Mouse (Mus musculus): ENCODE results near the gene Galnt6.
A peak's percentile ranks its signal among the peaks of the same experiment; 100 is the strongest.

The Galnt6 gene

DNA sequence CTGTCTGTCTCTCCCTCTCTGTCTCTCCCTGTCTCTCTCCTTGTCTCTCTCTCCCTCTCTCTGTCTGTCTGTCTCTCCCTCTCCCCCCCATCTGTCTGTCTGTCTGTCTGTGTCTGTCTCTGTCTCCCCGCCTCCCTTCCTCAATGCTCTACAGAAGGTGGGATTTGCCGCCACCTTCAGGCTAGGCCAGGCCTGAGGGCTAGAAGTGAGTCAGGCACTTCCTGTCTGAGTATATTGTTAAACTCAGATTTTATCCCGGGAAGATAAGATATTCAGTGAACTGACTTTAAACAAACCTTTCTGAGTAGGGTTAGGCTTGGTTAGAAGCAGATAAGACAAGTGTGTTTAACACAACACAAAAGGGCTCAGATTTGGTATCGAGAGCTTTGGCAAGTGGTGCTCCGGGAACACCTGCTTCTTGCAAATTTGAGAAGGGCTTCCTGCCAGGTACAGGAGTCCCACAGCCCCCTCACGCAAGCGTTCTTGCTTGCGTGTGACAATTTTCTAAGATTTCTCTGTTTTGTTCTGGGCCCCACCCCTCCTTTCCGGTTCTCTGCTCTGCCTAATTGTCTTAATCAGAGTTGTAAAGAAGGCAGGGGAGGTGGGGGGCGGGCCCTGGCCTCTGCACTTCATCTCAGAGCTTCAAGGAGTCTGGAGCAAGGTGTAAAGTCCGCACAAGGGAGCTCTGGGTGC, 25.8 kb upstream of the Galnt6 start:
- peak in 1 of 2 experiments; percentile 63 for DNase-seq (ENCODE audit: low spot score in 2 of 2)

DNA sequence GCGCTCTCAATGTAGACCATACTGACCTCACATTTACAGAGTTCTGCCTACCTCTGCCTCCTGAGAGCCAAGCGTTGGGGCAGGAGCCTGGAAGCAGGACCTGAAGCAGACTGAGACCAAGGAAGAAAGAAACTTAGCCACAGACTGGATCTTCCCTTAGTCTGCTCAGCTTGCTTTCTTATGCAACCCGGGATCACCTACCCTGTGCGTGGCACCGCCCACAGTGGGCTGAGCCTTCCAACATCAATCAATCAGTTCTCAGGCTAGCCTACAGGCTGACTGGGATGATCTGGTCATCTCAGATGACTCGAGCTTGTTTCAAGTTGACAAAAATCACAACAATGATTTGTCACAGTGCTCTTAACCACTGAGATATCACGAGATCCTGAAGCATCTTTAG, 24.9 kb upstream of the Galnt6 start:
- DNase-seq (ENCODE audit: low spot score in 2 of 2) = peak in 1 of 2 experiments; percentile 15

DNA sequence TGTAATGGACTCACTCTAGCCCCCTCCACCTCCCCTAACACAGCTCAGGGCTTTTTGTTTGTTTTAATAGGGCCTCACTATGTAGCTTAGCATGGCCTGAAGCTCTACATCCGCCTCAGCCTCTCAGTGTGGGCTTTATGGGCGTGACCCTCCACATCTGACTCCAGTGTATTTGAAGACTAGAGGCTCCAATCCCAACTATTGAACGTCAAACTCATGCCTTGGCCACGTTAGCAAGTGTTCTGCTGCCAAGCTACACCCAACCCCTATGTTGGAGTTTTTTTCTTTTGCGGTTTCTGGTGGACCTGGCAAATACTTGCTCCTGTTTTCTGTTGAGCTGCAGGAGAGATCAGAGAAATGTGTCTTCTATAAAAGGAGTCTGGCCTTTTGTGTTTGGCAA, 23.9 kb upstream of the Galnt6 start:
- DNase-seq (ENCODE audit: low spot score in 2 of 2) = peak in 1 of 2 experiments; percentile 15

DNA sequence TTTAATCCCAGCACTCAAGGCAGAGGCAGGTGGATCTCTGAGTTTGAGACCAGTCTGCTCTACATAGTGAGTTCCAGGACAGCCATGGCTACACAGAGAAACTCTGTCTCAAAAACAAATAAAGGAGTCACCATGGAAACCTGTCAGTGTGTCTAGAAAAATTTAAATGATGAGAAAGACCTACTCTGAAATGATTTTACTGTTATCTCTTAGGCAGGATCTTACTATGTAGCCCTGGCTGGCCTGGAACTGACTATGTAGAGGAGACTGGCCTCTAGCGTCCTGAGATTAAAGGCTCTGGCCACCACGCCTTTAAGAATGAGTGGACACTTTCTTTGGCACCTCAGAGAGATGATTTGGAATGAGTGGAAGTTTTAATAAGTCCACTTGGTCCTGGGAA, 23.3 kb upstream of the Galnt6 start:
- DNase-seq (ENCODE audit: low spot score in 2 of 2) = peak in 1 of 2 experiments; percentile 14

DNA sequence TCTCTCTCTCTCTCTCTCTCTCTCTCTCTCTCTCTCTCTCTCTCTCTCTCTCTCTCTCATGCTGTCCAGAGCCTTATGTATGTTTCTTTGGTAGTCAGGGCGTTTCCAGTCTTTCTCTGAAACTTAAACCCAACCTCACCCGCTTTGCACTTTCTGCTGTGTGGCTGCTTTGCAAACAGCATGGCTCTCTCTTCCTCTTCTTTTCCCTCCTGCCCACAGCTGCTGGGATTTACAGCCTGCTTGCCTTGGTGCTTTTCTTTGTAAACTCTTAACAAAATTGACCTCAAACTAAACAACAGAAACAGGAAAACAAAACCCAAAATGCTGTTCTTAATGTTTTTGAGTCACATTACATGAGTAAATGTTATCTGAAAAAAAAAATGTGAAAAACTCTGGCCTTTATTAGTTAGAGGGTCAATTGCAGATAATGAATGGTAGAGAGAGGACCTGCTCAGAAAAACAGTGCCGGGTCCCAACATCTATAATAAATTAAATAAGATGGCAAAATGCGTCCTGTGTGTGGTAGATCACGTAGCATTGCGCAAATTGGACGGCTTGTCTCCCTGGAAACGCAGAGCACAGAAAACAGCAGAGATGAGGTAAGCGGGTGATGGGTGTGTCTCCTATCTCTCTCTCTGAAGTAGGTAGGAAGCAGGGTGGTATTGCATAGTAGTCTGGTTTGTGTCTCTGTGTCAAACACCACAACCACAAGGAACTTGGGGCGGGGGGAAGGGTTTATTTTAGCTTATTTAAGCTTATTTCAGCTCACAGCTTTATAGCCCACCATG, 20.8 kb upstream of the Galnt6 start:
- no peak for DNase-seq (ENCODE audit: low spot score in 2 of 2)

DNA sequence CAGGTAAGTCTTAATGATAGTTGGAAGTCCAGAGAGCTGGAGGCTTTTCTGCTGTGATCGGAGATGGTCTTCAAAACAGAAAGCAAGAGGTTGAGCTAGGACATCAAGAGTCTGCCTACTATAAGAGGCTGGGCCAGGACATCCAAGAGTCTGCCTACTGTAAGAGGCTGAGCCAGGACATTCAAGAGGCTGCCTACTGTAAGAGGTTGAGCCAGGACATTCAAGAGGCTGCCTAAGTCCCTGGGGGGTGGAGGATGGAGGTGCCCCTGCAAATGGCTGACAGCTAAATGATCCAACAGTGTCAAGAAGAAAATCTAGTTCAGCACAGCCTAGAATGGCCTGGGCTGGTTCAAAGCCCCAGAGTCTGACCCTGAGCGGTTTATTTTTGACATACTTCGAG, 19.4 kb upstream of the Galnt6 start:
- DNase-seq (ENCODE audit: low spot score in 2 of 2) = no peak

DNA sequence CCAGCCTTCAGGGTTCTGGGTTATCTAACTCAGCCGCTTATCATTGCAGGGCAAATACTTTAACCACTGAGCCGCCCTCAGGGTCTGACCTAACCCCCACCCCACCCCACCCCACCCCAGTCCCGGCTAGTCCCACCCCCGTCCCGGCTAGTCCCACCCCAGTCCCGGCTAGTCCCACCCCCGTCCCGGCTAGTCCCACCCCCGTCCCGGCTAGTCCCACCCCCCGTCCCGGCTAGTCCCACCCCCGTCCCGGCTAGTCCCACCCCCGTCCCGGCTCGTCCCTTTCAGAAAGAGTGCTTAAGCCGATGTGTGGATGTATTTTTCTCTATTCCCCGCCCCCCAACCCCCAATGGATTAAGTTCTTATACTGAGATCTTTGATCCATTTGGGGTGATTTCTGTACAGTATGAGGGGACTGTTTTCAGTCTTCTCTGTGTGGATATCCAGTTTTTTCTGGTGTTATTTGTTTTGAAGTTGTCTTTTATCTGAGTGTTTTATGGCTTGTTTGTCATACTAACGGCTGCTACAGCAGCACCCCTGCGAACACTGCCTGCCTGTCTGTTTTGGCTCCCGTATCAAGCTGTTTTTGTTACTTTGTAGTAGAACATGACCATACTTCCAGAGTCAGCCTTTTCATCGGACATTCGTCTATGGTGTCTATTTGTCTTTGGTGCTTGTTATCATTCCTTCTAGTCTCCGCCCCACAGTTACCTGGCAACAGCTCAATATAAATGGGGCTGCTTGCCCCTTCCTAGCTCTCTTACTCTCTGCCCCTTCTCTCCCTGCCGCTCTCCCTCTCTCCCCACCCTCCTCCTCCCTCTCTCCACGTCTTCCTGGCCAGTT, 18.2 kb upstream of the Galnt6 start:
- DNase-seq (ENCODE audit: low spot score in 2 of 2) = no peak

DNA sequence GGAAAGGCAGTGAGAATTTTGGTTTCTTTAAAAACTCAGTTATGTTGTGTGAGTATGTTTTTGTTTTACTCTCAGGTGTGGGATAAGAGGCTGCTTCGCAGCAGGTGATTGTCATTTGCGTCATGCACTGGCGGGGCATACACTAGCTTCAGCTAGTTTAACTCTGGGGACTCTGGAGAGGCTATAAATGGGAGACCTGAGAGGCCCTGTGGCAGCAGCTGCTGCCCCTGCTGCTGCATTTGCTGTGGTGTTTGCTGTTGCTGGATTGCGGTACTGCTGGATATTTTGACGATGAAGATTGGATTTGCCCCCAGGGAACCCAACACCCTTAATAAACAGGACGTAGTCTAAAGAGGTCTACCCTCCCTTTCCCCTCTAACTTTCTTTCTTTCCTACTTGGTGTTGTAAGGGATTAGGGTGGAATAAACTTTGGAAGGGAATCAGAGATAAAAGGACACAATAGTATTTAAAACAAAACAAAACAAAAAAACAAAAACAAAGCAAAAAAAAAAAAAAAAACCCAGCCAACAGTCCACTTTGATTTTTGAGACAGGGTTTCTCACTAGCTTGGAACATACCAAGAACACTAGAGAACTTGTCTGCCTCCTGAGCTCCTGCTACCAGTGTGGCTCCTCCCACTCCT, 17.4 kb upstream of the Galnt6 start:
- DNase-seq (ENCODE audit: low spot score in 2 of 2) = no peak

DNA sequence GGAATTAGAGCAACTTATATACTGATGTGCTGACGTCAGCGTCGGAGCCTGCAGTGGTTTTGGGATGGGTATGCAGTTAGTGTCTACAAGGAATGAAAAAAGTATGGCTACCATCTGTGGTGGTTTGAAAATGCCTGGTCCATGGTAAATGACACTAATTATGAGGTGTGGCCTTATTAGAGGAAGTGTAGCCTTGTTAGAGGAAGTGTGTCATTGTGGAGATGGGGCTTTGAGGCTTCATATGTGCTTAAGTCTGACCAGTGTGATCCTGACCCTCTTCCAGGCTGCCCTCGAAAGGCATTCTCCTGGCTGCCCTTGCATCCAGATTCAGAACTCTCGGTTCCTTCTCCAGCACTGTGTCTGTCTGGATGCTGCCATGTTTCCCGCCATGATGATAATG, 14.1 kb upstream of the Galnt6 start:
- no peak for DNase-seq (ENCODE audit: low spot score in 2 of 2)

DNA sequence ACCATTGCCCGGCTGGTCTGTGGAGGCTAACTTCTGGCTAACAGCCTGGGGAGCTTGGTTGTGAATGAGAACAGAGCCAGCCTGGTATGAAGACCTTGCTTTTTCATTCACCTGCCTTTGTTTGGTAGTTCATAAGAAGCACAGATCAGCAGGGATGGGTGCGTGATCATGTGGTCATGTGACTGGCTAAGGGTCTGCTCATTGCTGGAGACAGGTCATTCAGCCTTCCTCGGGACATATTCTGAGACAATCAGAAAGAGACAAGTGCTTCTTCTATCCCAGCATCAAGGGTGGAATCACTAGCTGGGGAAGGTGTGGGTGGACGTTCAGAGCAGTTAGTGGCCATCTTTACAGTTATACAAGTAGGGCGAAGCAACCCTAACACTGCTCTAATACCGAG, 10.3 kb upstream of the Galnt6 start:
- DNase-seq (ENCODE audit: low spot score in 2 of 2) = no peak

DNA sequence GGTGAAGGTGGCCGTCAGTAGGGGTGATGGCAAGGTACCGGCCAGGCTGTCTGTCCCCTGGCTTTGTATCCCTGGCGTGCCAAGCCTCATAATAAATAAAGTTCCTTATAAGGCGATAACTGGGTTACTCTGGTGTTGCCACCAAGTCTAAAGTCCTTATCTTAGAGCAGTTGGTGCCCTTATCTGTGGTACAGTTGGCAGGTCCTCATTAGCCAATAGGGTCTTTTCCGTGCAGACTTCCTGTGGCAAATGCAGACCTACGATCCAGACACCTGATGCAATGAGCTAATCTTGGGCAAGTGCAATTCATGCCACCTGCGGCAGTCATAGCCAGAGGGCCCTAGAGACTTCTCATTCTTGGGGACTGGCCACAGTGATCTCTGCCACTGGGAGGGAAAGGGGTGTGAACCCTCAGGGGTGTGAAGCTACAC, 9.2 kb upstream of the Galnt6 start:
- no peak for DNase-seq (ENCODE audit: low spot score in 2 of 2)

DNA sequence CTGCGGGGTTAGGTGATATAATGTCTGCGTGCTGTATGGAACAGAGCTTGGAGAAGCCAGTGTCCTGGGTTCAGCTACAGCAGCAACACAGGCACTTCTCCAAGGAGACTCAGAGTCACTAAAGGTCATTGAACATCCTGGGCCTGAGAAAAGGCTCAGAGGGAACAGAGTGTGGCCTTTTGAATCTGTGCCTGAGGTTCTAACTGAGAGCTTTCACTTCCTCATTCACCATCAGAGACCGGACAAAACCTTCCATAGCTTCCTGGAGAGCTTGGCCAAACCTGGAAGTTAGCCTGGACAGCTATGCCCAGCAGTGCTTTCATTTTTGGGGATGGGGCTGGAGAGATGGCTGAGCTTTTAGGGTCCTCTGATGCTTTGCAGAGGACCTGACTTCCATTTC, 8.5 kb upstream of the Galnt6 start:
- no peak for DNase-seq (ENCODE audit: low spot score in 2 of 2)

DNA sequence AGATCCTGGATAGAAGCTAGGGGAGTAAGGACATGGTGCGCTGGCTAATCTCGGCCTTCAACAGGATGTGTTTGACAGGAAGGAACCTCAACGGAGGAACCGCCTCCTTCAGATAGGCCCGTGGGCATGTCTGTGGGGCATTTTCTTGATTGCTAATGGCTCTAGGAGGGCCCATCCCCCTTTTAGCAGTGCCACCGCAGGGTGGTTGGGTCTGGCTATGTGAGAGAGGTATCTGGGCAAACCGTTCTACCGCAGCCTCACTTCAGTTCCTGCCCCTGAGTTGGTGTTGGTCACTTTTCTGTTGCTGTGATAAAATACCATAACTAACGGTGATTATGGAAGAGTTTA, 6.8 kb upstream of the Galnt6 start:
- DNase-seq (ENCODE audit: low spot score in 2 of 2) = no peak

DNA sequence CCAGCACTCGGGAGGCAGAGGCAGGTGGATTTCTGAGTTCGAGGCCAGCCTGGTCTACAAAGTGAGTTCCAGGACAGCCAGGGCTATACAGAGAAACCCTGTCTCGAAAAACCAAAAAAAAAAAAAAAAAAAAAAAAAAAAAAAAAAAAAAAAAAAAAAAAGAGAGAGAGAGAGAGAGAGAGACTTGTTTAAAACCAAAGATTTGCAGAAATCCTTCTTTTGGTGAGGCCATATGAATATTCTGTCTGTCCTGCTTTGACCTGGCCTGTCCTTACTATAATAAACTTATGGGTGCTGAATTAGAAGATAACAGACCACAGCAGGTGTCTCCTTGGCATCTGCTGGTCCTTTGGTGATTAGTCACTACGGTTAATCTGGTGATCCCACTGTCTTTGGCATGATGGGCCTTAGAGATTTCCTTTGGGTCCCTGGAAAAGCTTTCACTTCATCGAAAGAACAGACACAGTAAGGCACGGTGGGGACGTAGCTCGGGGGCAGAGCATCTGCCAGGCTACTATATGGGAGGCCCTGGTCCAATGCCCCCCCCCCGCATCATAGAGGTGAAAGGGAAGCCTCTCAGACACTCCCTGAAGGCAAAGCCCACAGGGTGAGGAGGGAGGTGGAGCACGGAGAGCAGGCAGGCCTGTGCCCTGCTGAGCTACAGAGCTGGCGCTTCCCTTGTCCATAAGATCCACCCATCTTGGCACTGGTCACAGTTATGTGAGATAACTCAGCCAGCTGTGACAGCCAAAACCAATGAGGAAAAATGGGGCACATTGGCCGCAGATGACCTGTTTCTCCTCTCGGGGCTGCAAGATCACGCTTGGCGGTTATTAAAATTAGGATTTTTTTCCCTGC, 6.1 kb upstream of the Galnt6 start:
- DNase-seq (ENCODE audit: low spot score in 2 of 2) = no peak

DNA sequence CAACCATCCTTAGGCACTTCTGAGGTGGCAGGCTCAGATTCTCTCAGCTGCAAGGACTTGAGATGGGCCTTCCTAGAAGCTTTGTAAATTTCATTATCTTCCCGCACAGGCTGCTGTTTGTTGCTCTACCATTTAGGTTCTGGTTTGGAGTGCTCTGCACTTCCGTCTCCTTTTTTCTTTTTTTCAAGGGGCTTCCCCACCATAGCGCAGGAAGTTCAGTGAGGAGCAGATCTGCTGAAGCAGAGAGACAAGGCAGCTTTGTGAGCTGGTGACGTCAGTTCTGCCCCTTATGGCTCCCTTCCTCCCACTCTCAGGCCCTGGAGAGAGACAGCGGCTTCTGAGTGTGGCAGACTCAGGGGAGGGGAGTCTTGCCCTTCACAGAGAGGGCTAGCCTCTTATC, 3.4 kb upstream of the Galnt6 start:
- peak in 1 of 2 experiments; percentile 35 for DNase-seq (ENCODE audit: low spot score in 2 of 2)

DNA sequence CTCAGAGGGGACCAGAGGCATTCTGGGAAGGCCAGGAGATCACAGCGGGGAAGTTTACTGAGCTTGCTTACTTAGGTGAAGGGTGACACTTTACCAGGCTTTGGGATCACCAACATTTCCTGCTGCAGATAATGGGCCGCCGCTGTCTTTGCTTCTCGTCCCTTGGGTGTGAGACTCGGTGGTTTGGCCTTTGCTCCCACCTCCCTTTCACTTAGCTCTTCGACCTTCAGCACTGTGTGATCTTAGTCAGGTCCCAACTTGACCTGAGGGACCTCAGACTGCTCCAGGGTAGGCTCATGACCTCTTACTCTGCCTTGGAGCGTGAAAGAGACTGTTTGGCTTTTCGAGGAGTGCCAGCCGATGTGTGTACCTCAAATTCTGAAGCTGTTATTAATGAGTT, 1.9 kb upstream of the Galnt6 start:
- no peak for DNase-seq (ENCODE audit: low spot score in 2 of 2)

DNA sequence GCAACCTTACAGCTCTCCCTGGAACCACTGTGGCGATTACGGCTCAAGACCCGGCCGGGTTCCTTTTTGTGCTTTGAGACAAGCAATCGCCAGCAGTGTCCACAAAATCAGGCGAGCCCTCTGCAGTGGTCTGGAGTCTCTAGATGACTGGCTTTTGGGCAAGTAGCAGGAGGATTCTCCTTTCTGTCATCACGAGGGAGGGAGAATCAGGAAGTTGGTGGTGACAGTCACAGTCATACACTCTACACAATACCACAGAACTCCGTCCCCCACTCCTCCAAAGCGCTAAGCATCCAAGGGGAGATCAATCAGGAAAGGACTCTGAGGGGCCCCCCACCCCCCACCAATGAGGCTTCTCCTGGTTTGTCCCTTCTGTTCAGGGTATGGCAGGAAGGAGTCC, 590 bp downstream of the Galnt6 start:
- DNase-seq (ENCODE audit: low spot score in 2 of 2) = no peak

DNA sequence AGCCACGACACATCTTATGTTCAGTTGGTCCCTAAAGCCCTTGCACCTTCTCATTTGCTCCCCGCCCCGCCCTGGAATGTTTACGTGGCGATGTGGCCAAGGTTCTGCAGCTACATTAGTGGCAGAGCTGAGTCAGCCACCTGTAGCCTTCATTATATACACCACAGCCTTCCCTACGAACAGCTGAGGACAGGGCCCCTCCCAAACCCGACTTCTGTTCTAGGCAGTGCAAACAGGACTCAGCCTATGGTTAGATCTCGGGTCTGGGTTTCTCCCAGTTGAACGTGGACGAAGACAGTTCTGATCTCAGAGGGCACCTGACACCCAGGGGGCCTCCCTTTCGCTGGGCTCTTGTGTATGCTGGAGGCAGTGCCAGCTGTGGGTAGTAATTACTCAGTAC, 1.3 kb downstream of the Galnt6 start:
- DNase-seq (ENCODE audit: low spot score in 2 of 2) = no peak

DNA sequence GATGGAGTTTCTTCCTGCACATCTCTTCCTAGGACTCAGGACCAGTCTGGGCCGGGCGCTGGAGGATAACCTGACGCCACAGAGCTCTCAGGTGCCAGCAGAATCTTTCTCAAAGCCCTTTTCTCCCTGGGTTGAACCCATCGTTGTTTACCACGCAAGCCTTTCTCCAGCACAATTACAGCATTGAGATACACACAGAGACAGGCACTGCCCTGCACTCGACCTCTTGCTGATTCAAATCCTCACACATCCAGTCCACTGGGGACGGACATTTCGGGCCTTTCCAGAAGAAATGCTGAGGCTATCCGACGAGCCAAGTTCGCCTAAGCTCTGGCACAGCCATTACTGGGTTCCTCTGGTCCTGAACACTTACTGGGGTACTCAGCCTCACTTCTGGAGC, 2.5 kb downstream of the Galnt6 start:
- no peak for DNase-seq (ENCODE audit: low spot score in 2 of 2)

DNA sequence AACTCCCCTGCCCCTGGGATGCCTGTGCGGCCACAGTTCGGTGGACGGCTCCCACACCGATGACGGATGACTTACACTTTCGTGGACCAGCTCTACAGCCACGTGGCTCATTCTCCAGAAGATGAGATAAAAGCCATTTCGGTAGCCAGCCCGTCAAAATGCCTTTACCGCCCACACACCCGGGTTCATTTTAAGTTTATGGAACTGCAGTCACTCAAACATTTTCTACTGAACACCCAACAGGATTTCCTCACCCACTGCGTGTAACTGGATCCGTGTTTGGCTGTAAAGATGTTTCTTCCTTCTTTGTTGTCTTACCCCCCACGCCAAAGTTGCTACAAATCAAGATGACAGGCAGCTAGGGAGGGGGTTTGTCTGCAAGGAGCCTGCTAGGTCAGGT, 5.7 kb downstream of the Galnt6 start:
- DNase-seq (ENCODE audit: low spot score in 2 of 2) = no peak

DNA sequence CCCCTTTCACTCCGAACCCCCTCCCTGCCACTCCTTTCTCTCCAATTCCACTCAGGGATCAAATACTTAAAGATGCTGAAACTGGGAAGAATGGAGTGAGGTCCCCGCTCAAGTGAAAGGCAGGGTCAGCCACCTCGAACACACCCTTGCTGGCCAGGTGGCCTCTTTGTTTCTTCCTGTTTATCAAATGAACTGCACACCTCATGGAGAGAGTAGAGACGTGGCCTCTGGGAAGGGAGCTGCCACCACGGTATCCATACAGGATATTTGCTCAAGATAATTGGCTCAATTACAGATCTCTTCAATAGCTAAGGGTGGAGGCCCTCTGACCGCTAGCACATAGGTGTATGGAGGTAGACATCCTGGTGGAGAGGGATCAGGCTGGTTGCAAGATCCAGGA, 6.6 kb downstream of the Galnt6 start:
- no peak for DNase-seq (ENCODE audit: low spot score in 2 of 2)

Data from right cerebral cortex, postnatal 10 days (tissue).